Mouse (Mus musculus) heart, postnatal 0 days (tissue): ENCODE measurements at regions not wholly inside any gene's neighbourhood (a gene's known extent, or its start where the extent isn't known, plus 50 kb on each side); places are given as distances from the start of the nearest gene placed in this dataset.

Experiments used
- CTCF ChIP-seq: IDR thresholded peaks from 2 replicates; pipeline ENCODE4 v1.5.1; 2016; ENCODE audit warnings: antibody characterized with exemption, control low read depth, low read depth
- EP300 ChIP-seq: IDR thresholded peaks from 2 replicates; pipeline ENCODE4 v1.6.1; 2016; ENCODE audit warnings: antibody characterized with exemption, low read depth

DNA sequence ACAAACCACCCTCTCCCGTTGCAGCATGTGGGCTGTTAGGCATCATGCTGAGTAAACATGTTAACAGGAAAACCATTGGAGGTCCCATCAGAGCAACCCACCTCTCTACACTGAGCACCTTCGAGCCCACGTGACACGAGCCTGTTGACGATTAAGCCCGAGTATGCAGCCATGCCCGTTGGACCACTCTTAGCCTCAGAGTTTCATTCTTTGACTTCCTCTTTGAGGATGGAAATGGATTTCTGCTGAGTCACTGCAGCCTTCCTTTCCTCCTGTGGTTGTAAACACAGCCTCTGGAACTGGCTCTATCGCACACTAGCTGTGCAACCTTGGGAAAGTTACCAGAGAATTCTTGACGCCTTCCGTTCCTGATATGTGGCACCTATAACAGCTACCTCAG lies 114.1 kb upstream of the Mkln1 start:
- TF ChIP-seq CTCF (no peak), EP300 (no peak)
